In genomic region chr4:133662421-133662820, GRCm38 (mm10) we compare ENCODE assay signal across 25 mouse cellular contexts. TPM values are rescaled to one million over a fixed set of nuclear protein-coding genes. Genes with fewer than 3 reads are reported as not detected.
DNase-seq lines count a peak whose midpoint lies in the region; ATAC-seq and TF ChIP-seq lines count a peak whose summit lies in the region.
"Had no signal": no experiment of that assay in that cellular context is flagged by ENCODE, and none has a peak within 500 bp of the region (broad histone marks: within the 10 kb centered on the region; RNA-seq: fewer than 3 reads in every experiment).

No protein-coding gene starts in this region.

- DNase-seq in cerebellum, adult 9-10 months = peak; percentile 20
- no peak for DNase-seq in cerebellum, adult 11-12 months
- DNase-seq in midbrain, embryonic 11.5 days (ENCODE audit: low spot score, missing footprints) = peak; percentile 77
- no peak for DNase-seq in ES-E14 (ENCODE audit: low read depth, low spot score)
- DNase-seq in adrenal gland, postnatal 14 days = no peak
- no peak for DNase-seq in adrenal gland, postnatal 36 days
- DNase-seq: adrenal gland, postnatal 10 days; B cell, adult 2 months; cerebellum, adult 11 months; cerebellum, adult 2 months; cerebellum, adult 9-11 months; cerebellum, postnatal 14 days; cerebellum, postnatal 36 days; embryo, embryonic 11 days had no signal

- H3K36me3 ChIP-seq in midbrain, embryonic 11.5 days (ENCODE audit: control insufficient read depth, insufficient read depth, low read length) = no peaks in the 10 kb centered on the region; the same call in 1 of the 2 replicates
- H3K36me3 ChIP-seq in midbrain, embryonic 16.5 days (ENCODE audit: control insufficient read depth, insufficient read depth, low read length) = no peaks in the 10 kb centered on the region
- H3K36me3 ChIP-seq in E14TG2a.4 (ENCODE audit: insufficient read depth, low read length) = peaks cover 47% of the 10 kb centered on the region
- peaks cover 2% of the 10 kb centered on the region; the same call in 1 of the 2 replicates for H3K36me3 ChIP-seq in ES-E14 (ENCODE audit: control insufficient read depth, insufficient read depth, low read length, poor library complexity, severe bottlenecking)

- ATAC-seq in midbrain, embryonic 11.5 days (ENCODE audit: low FRiP score) = no peak
- ATAC-seq in midbrain, embryonic 16.5 days = no peak
- ATAC-seq: CD4-positive, CD25-positive, alpha-beta regulatory T cell, adult 4 months; forebrain, embryonic 14.5 days; forebrain, embryonic 16.5 days had no signal

- H3K9ac ChIP-seq in midbrain, embryonic 11.5 days (ENCODE audit: low read length) = no peak overlapping the region
- H3K9ac ChIP-seq in midbrain, embryonic 16.5 days (ENCODE audit: low read depth, low read length) = no peak overlapping the region
- H3K9ac ChIP-seq in ES-E14 (ENCODE audit: insufficient read depth, low read depth, low read length, poor library complexity, severe bottlenecking) = peak overlapping the region; percentile 66; the same call in 1 of the 2 replicates
- H3K9ac ChIP-seq: embryonic facial prominence, embryonic 13.5 days; embryonic facial prominence, embryonic 15.5 days; forebrain, embryonic 12.5 days had no signal

- WGBS in midbrain, embryonic 11.5 days = 92% methylated on average over 8 of the region's 8 CpGs
- 94% methylated on average over 8 of the region's 8 CpGs for WGBS in midbrain, embryonic 16.5 days

- no peak overlapping the region for H3K4me3 ChIP-seq in midbrain, embryonic 11.5 days (ENCODE audit: low read depth, low read length)
- H3K4me3 ChIP-seq in midbrain, embryonic 16.5 days (ENCODE audit: low read depth, low read length) = no peak overlapping the region
- H3K4me3 ChIP-seq in E14TG2a.4 (replicated peaks; ENCODE audit: low read length) (peak overlapping the region; percentile 72), ES-E14 (ENCODE audit: insufficient read depth in 1 of 2, low read depth in 1 of 2, low read length in 2 of 2, poor library complexity in 1 of 2, severe bottlenecking in 1 of 2) (peak overlapping the region in 1 of 2 experiments; percentile 47; a peak in 2 of 4 replicates)
- H3K4me3 ChIP-seq: embryonic facial prominence, embryonic 13.5 days; embryonic facial prominence, embryonic 15.5 days; erythroblast, embryonic 14.5 days; forebrain, embryonic 10.5 days; forebrain, embryonic 12.5 days had no signal

- TF ChIP-seq CTCF in E14TG2a.4 (conservative IDR thresholded peaks at IDR 0.05; ENCODE audit: low read length) = no peak

- H3K27me3 ChIP-seq in midbrain, embryonic 11.5 days (ENCODE audit: control insufficient read depth, insufficient read depth, low read length) = no peaks in the 10 kb centered on the region
- no peaks in the 10 kb centered on the region for H3K27me3 ChIP-seq in midbrain, embryonic 16.5 days (ENCODE audit: control insufficient read depth, insufficient read depth, low read depth, low read length)
- no peaks in the 10 kb centered on the region for H3K27me3 ChIP-seq in E14TG2a.4 (ENCODE audit: insufficient read depth, low read length)
- H3K27me3 ChIP-seq: CH12.LX; embryonic facial prominence, embryonic 13.5 days; embryonic facial prominence, embryonic 15.5 days; forebrain, embryonic 12.5 days had no signal

- H3K4me2 ChIP-seq in midbrain, embryonic 11.5 days = no peak overlapping the region
- no peak overlapping the region for H3K4me2 ChIP-seq in midbrain, embryonic 16.5 days (ENCODE audit: low read length)
- H3K4me2 ChIP-seq: embryonic facial prominence, embryonic 13.5 days; embryonic facial prominence, embryonic 15.5 days; forebrain, embryonic 12.5 days had no signal

- H3K27ac ChIP-seq in midbrain, embryonic 11.5 days (ENCODE audit: low read depth, low read length) = no peak overlapping the region
- no peak overlapping the region for H3K27ac ChIP-seq in midbrain, embryonic 16.5 days (ENCODE audit: low read length)
- peak overlapping the region; percentile 89; the same call in 1 of the 2 replicates for H3K27ac ChIP-seq in ES-E14 (ENCODE audit: insufficient read depth, low read depth, low read length, poor library complexity, severe bottlenecking)
- H3K27ac ChIP-seq: embryonic facial prominence, embryonic 13.5 days; embryonic facial prominence, embryonic 15.5 days; forebrain, embryonic 10.5 days; forebrain, embryonic 12.5 days had no signal

- no peaks in the 10 kb centered on the region for H3K9me3 ChIP-seq in midbrain, embryonic 11.5 days (ENCODE audit: control insufficient read depth, low read length)
- H3K9me3 ChIP-seq in midbrain, embryonic 16.5 days (replicated peaks; ENCODE audit: control insufficient read depth, low read length, poor library complexity, severe bottlenecking) = no peaks in the 10 kb centered on the region
- H3K9me3 ChIP-seq in E14TG2a.4 (ENCODE audit: low read length) (no peaks in the 10 kb centered on the region), ES-E14 (ENCODE audit: control insufficient read depth, insufficient read depth, low read depth, low read length) (no peaks in the 10 kb centered on the region)
- H3K9me3 ChIP-seq: embryonic facial prominence, embryonic 13.5 days; embryonic facial prominence, embryonic 15.5 days; forebrain, embryonic 10.5 days; forebrain, embryonic 12.5 days had no signal

- peaks cover 14% of the 10 kb centered on the region for H3K4me1 ChIP-seq in midbrain, embryonic 11.5 days (ENCODE audit: control insufficient read depth, insufficient read depth, low read length)
- H3K4me1 ChIP-seq in midbrain, embryonic 16.5 days (ENCODE audit: control insufficient read depth, insufficient read depth, low read length) = peaks cover 4% of the 10 kb centered on the region; the same call in 1 of the 2 replicates
- H3K4me1 ChIP-seq in E14TG2a.4 (replicated peaks; ENCODE audit: low read depth, low read length) (peaks cover 83% of the 10 kb centered on the region), ES-E14 (ENCODE audit: control insufficient read depth in 2 of 2, insufficient read depth in 2 of 2, low read length in 2 of 2, poor library complexity in 1 of 2) (peaks cover 20 to 21% of the 10 kb centered on the region in 2 experiments)

- in situ Hi-C loops in ES-E14 (cut with MboI; ENCODE audit: low sequenced_read_pairs in 2 of 2, unreplicated experiment in 2 of 2) = loop anchor here in 1 of 2 experiments (5.0 kb wide), 1 partner anchor 165 kb away; no protein-coding TSS in a partner anchor

TF ChIP-seq in ES-E14, 5 proteins besides CTCF, POLR2A, EP300 and RAD21:
- TF ChIP-seq CHD2 (IDR thresholded peaks at IDR 0.05; ENCODE audit: low read depth, low read length) (no peak), ZNF384 (IDR thresholded peaks at IDR 0.05; ENCODE audit: low read depth, low read length) (no peak), ZC3H11A (IDR thresholded peaks at IDR 0.05; ENCODE audit: borderline replicate concordance, low read depth, low read length) (no peak), HCFC1 (IDR thresholded peaks at IDR 0.05; ENCODE audit: borderline replicate concordance, insufficient read depth, low read length) (no peak), MAFK (IDR thresholded peaks at IDR 0.05; ENCODE audit: insufficient read depth, low read depth, low read length) (no peak)
TF ChIP-seq in ES-E14: peak in this region for 0.

RNA-seq across cellular contexts. Expression of gene Pigv, which starts 10.0 kb away (rescaled TPM):
- 9.6 and 12.4 TPM in 2 replicates for polyA plus RNA-seq in midbrain, embryonic 11.5 days (2014; fragmentation: Nextera tagmentation; extraction: Ambion mirVana)
- 14.7 and 18.5 TPM in 2 replicates for polyA plus RNA-seq in midbrain, embryonic 16.5 days (2015; fragmentation: Nextera tagmentation; extraction: Ambion mirVana)
- total RNA-seq in ES-E14 (2012; rRNA removed) = 11.6 and 14.5 TPM in 2 replicates
- 13.9 and 17.2 TPM in 2 replicates for total RNA-seq in adrenal gland, postnatal 14 days (2021)
- total RNA-seq in adrenal gland, postnatal 36 days (2021) = 10 to 100 TPM; 17.7 to 20.8 TPM

RNA-seq across cellular contexts. Expression of gene Zdhhc18, which starts 12.5 kb away (rescaled TPM):
- polyA plus RNA-seq in midbrain, embryonic 11.5 days (2014; fragmentation: Nextera tagmentation; extraction: Ambion mirVana) = 1.8 and 3.5 TPM in 2 replicates
- 3.5 and 4.7 TPM in 2 replicates for polyA plus RNA-seq in midbrain, embryonic 16.5 days (2015; fragmentation: Nextera tagmentation; extraction: Ambion mirVana)
- 39.0 and 55.8 TPM in 2 replicates for total RNA-seq in ES-E14 (2012; rRNA removed)
- total RNA-seq in adrenal gland, postnatal 14 days (2021) = 16.9 and 29.9 TPM in 2 replicates
- total RNA-seq in adrenal gland, postnatal 36 days (2021) = 10 to 100 TPM; 15.2 to 24.9 TPM

Comparison
In these comparisons a context has a peak if more than half of its experiments do, and no peak if none do; other contexts are left out.
1. DNase-seq: peak in cerebellum, adult 9-10 months (single experiment) and midbrain, embryonic 11.5 days (single experiment); none in cerebellum, adult 11-12 months (single experiment), ES-E14 (single experiment), adrenal gland, postnatal 14 days (single experiment) and adrenal gland, postnatal 36 days (0 of 2).